Mouse (Mus musculus) B cell, adult (primary cell): ENCODE measurements around the gene Tas2r118. TPM values are rescaled to one million over a fixed set of nuclear protein-coding genes. Genes with fewer than 3 reads are reported as not detected.

Experiments used
- total RNA-seq: library from RNA; stranded (reverse); gene quantifications from 4 replicates; pipeline ENCODE4 v1.2.4, GENCODE M21; 2023; ENCODE audit not compliant: inconsistent age

Tas2r118 gene
- total RNA-seq: not detected in 4 replicates

DNA sequence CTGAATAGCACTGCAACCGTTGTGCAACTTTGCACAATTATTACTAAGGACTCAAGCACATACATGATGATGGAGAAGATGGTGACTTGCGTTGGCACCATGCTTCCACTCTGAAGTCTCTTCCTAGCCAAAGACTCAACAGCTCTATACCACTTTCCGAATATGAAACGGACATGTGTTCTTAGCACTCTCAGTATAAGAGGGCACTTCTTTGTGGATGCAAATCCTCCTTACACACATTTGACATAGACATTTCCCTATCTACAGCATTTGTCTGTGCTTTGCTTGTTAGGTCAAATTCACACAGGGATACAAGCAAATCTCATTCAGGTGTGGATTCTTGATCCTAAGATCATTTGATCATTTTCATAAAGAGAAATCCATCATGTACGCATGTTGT is at the start of gene Tas2r118:
Gene Tas2r118 (minus strand): TSS at position 101 of the 400 bp plus-strand sequence.

Other genes starting within 250 kb of the Tas2r118 start
- gene Cadps2, start 130.6 kb downstream of the Tas2r118 start, total RNA-seq: not detected in 4 replicates
- 0.26 to 0.57 TPM (median 0.33 TPM) in 3 of 4 replicates, not detected in the other for gene Slc13a1, start 198.0 kb upstream of the Tas2r118 start, total RNA-seq